Mouse (Mus musculus): ENCODE data around the gene Olfr870. TPM values are rescaled to one million over a fixed set of nuclear protein-coding genes. Genes with fewer than 3 reads are reported as not detected.
"Not testable (repeated sequence)": the region's sequence is repeated elsewhere in the genome, so short reads cannot be mapped to it uniquely, and the experiment has no call there.

The Olfr870 gene
- not detected in 2 replicates for total RNA-seq (2017)

- ATAC-seq (replicated peaks; ENCODE audit: low read depth, poor library complexity, severe bottlenecking), result no peak
Observed at GRCm38 (mm10) chr9:20173957-20174356, at the start of gene Olfr870. Gene Olfr870, minus strand, starts transcription at chr9:20174057.

- no peak for ATAC-seq (replicated peaks; ENCODE audit: low read depth, poor library complexity, severe bottlenecking)
Observed at GRCm38 (mm10) chr9:20211907-20212306, 38.0 kb upstream of the Olfr870 start, which contains the start of gene Olfr871. Gene Olfr871, plus strand, starts transcription at chr9:20212207.

GRCm38 (mm10) chr9:20211477-20211876, 37.6 kb upstream of the Olfr870 start:
- no peak for ATAC-seq (replicated peaks; ENCODE audit: low read depth, poor library complexity, severe bottlenecking)

GRCm38 (mm10) chr9:20210812-20211211, 37.0 kb upstream of the Olfr870 start:
- no peak for ATAC-seq (replicated peaks; ENCODE audit: low read depth, poor library complexity, severe bottlenecking)

GRCm38 (mm10) chr9:20203413-20203984, 29.6 kb upstream of the Olfr870 start:
- ATAC-seq (replicated peaks; ENCODE audit: low read depth, poor library complexity, severe bottlenecking), result not testable (repeated sequence)

- no peak for ATAC-seq (replicated peaks; ENCODE audit: low read depth, poor library complexity, severe bottlenecking)
Observed at GRCm38 (mm10) chr9:20202131-20202530, 28.3 kb upstream of the Olfr870 start.

GRCm38 (mm10) chr9:20179463-20179862, 5.6 kb upstream of the Olfr870 start:
- ATAC-seq (replicated peaks; ENCODE audit: low read depth, poor library complexity, severe bottlenecking), result no peak

- ATAC-seq (replicated peaks; ENCODE audit: low read depth, poor library complexity, severe bottlenecking), result no peak
Observed at GRCm38 (mm10) chr9:20149706-20150105, 24.2 kb downstream of the Olfr870 start.

- no peak for ATAC-seq (replicated peaks; ENCODE audit: low read depth, poor library complexity, severe bottlenecking)
Observed at GRCm38 (mm10) chr9:20128709-20129108, 45.1 kb downstream of the Olfr870 start, which contains the start of gene Olfr869. Gene Olfr869, plus strand, starts transcription at chr9:20129009.

Other genes starting within 250 kb of the Olfr870 start
- gene Olfr866, start 146.0 kb downstream of the Olfr870 start, total RNA-seq (2017), result not detected in 2 replicates
- not detected in 2 replicates for gene Olfr867, start 116.5 kb downstream of the Olfr870 start, total RNA-seq (2017)
- not detected in 2 replicates for gene Olfr868, start 75.4 kb downstream of the Olfr870 start, total RNA-seq (2017)
- not detected in 2 replicates for gene Olfr869, start 45.0 kb downstream of the Olfr870 start, total RNA-seq (2017)
- not detected in 2 replicates for gene Olfr871, start 38.1 kb upstream of the Olfr870 start, total RNA-seq (2017)
- gene Olfr872, start 63.1 kb upstream of the Olfr870 start, total RNA-seq (2017), result not detected in 2 replicates
- not detected in 2 replicates for gene Olfr39, start 108.3 kb upstream of the Olfr870 start, total RNA-seq (2017)
- not detected in 2 replicates for gene Olfr873, start 124.5 kb upstream of the Olfr870 start, total RNA-seq (2017)
- not detected in 2 replicates for gene Olfr18, start 162.0 kb upstream of the Olfr870 start, total RNA-seq (2017)
- 4.2 and 6.0 TPM in 2 replicates for gene Zfp560, start 211.1 kb upstream of the Olfr870 start, total RNA-seq (2017)

Data from common myeloid progenitor, adult 5-6 weeks (primary cell).